Mouse (Mus musculus) cerebellum, postnatal 25 days (tissue): Measurements from ENCODE around the gene Anks3.

ENCODE experiments used
- DNase-seq, 2 experiments: peaks; one replicate each; pipeline ENCODE4 v3.0.0; 2021; ENCODE audit warnings: mixed read lengths in 2 of 2

Anks3 gene

GRCm38 (mm10) chr16:4963797-4964709 lies at the start of gene Anks3:
TSS of gene Anks3 (minus strand) at chr16:4964205.
- DNase-seq, result peak; percentile 99

- peak; percentile 97 to 99 for DNase-seq
Observed at GRCm38 (mm10) chr16:5013054-5013838, 49.2 kb upstream of the Anks3 start, which contains the start of gene Rogdi. TSS of gene Rogdi (minus strand) at chr16:5013553.

GRCm38 (mm10) chr16:5012036-5013005 lies 48.3 kb upstream of the Anks3 start:
- peak; percentile 47 for DNase-seq

- no peak for DNase-seq
Observed at GRCm38 (mm10) chr16:5011285-5011684, 47.3 kb upstream of the Anks3 start.

GRCm38 (mm10) chr16:5010371-5010935 lies 46.4 kb upstream of the Anks3 start:
- no peak for DNase-seq

GRCm38 (mm10) chr16:5008076-5008475 lies 44.1 kb upstream of the Anks3 start:
- peak in 1 of 2 experiments; percentile 38 for DNase-seq

GRCm38 (mm10) chr16:5007492-5007891 lies 43.5 kb upstream of the Anks3 start:
- no peak for DNase-seq

GRCm38 (mm10) chr16:5007067-5007466 lies 43.1 kb upstream of the Anks3 start, which contains the start of gene Smim22:
TSS of gene Smim22 (plus strand) at chr16:5007288.
- DNase-seq, result no peak

- DNase-seq, result no peak
Observed at GRCm38 (mm10) chr16:5000611-5001010, 36.6 kb upstream of the Anks3 start.

- DNase-seq, result no peak
Observed at GRCm38 (mm10) chr16:4998984-4999383, 35.0 kb upstream of the Anks3 start.

GRCm38 (mm10) chr16:4997553-4997952 lies 33.5 kb upstream of the Anks3 start, which contains the start of gene Sept12:
TSS of gene Sept12 (minus strand) at chr16:4997852.
- no peak for DNase-seq

GRCm38 (mm10) chr16:4993276-4993675 lies 29.3 kb upstream of the Anks3 start:
- DNase-seq, result no peak

- DNase-seq, result no peak
Observed at GRCm38 (mm10) chr16:4984717-4985116, 20.7 kb upstream of the Anks3 start.

GRCm38 (mm10) chr16:4979755-4980380 lies 15.9 kb upstream of the Anks3 start:
- DNase-seq, result peak; percentile 32 to 60

- DNase-seq, result no peak
Observed at GRCm38 (mm10) chr16:4978275-4979051, 14.5 kb upstream of the Anks3 start.

GRCm38 (mm10) chr16:4976180-4976579 lies 12.2 kb upstream of the Anks3 start:
- peak; percentile 69 to 77 for DNase-seq

- DNase-seq, result peak; percentile 62 to 70
Observed at GRCm38 (mm10) chr16:4974521-4974920, 10.5 kb upstream of the Anks3 start.

GRCm38 (mm10) chr16:4971626-4972025 lies 7.6 kb upstream of the Anks3 start:
- DNase-seq, result no peak

GRCm38 (mm10) chr16:4969055-4969843 lies 5.2 kb upstream of the Anks3 start:
- no peak for DNase-seq

GRCm38 (mm10) chr16:4968426-4968825 lies 4.4 kb upstream of the Anks3 start:
- DNase-seq, result no peak
